Mouse (Mus musculus) olfactory bulb, adult 2 months (tissue): ENCODE results near the gene Dusp28.

Experiments used
- CTCF ChIP-seq: fragments of 200-500 bp; IDR thresholded peaks from 2 replicates; pipeline ENCODE4 v1.5.1; 2012; ENCODE audit warnings: low read depth, mild to moderate bottlenecking, low read length, moderate library complexity; ENCODE audit not compliant: insufficient read depth
- POLR2A ChIP-seq: fragments of 200-500 bp; IDR thresholded peaks from 2 replicates; pipeline ENCODE4 v1.6.1; 2012; ENCODE audit warnings: mild to moderate bottlenecking, low read depth, low read length, moderate library complexity; ENCODE audit not compliant: insufficient read depth

DNA sequence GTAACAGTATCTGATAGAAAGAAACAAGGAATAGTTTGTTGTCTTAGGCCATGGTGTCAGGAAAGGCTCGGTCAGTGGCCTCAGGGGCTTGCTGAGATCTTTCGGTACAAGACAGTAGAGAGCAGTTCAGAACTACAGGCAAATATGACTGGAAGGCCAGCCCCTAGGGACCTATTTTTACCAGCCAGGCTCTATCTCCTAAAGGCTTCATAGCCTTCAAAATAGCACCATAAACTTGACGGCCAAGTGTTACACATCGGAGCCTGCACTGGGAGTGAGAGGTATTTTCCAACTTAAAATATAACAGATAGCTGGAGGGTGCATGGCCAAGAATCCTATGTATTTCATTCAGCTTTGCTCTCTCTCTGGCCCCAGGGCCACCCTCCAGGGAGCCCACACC lies 14.7 kb downstream of the Dusp28 start:
- TF ChIP-seq CTCF (no peak), POLR2A (no peak)
